Mouse (Mus musculus) myocyte (in vitro differentiated cells): ENCODE measurements around the gene Prss43.

Experiments
- MAX ChIP-seq: IDR thresholded peaks from one replicate; pipeline ENCODE4 v1.6.1; 2011; ENCODE audit warnings: low read depth, mild to moderate bottlenecking, control low read depth
- POLR2A ChIP-seq: IDR thresholded peaks from one replicate; pipeline ENCODE4 v1.6.1; 2011; ENCODE audit warnings: low read depth, mild to moderate bottlenecking, control low read depth, moderate library complexity; ENCODE audit not compliant: insufficient read length
- USF1 ChIP-seq: IDR thresholded peaks from one replicate; pipeline ENCODE4 v1.6.1; 2011; ENCODE audit warnings: low read depth, mild to moderate bottlenecking, control low read depth, moderate library complexity

GRCm38 (mm10) chr9:110788169-110788568 is 38.3 kb upstream of the Prss43 start:
- TF ChIP-seq POLR2A (no peak), USF1 (no peak), MAX (no peak)
